Mouse (Mus musculus): ENCODE measurements around the gene Eif3l.

DNA sequence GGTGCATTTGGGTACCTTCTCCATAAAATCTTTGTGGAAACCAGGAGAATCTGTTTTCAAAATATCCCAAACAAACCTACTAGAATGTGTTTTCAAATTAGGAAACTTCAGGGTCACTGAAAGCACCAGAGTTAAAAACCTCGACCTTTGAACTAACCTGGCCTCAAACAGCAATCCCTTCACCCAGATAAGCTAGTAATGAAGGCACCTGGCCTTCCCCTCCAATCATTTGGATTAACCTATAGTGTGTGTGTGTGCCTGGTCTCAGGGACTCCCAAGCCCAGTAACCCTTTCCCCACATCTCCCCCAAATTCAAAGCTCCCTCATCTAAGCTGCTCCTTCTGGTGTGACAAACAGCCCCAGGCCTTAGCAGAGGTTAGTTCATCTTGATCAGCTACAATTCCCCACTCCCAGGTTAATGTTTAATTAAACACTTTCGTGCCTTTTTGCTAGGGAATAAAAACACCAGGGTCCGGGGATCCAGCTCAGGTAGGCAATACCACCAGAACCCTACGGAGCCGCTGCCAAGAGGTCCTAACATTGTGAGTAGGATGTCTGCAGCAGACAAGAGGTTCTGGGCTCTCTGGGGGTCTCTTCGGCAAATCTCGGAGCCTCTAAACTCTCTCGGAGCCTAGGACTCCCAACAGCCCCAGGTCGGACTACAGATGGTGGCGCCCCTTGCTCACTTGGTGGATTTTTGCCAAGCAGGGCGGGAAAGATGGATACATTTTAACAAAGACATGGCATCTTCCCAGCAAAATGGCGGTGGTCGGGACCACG lies 48.3 kb upstream of the Eif3l start:
- TF ChIP-seq CTCF (IDR thresholded peaks at IDR 0.05) (no peak), POLR2A (IDR thresholded peaks at IDR 0.05; ENCODE audit: insufficient read depth, low read depth, low read length) (no peak)

Data from heart, adult 2 months (tissue).